Mouse (Mus musculus) G1E-ER4 (cell line): ENCODE measurements around the gene Gm13288. TPM values are rescaled to one million over a fixed set of nuclear protein-coding genes. Genes with fewer than 3 reads are reported as not detected.
"Not testable (repeated sequence)": the region's sequence is repeated elsewhere in the genome, so short reads cannot be mapped to it uniquely, and the experiment has no call there.

Experiments used
- GATA1 ChIP-seq: IDR thresholded peaks from one replicate; pipeline ENCODE4 v1.8.0; 2012; ENCODE audit warnings: low read length, inconsistent platforms
- polyA plus RNA-seq: library from polyadenylated mRNA; stranded (reverse); fragments of >175 nt; gene quantifications from 2 replicates; pipeline ENCODE4 v1.2.3, GENCODE M21; 2012

Gene Gm13288
- polyA plus RNA-seq = not detected in 2 replicates

DNA sequence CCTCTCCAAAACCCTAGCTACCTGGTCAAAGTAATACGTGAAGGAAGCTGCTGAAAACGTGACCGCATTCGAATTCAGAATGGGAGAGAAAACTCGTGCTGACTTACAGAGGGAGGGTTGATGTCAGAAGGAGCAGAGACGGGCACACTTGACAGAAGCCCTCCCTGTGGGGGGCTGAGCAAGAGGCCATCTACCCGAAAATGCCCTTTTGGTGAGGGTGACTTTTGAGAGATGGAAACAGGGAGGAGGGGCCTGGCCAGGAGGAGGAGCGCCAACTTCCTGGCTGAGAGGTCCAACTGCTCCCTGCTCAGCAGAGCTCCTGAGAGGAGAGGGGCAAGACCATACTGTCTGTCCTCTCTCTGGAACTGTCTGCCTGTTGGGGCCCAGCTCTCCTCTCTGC is at the start of gene Gm13288:
Gene Gm13288, plus strand, starts transcription at position 301 of the 400 bp plus-strand sequence.
- not testable (repeated sequence) for TF ChIP-seq GATA1

DNA sequence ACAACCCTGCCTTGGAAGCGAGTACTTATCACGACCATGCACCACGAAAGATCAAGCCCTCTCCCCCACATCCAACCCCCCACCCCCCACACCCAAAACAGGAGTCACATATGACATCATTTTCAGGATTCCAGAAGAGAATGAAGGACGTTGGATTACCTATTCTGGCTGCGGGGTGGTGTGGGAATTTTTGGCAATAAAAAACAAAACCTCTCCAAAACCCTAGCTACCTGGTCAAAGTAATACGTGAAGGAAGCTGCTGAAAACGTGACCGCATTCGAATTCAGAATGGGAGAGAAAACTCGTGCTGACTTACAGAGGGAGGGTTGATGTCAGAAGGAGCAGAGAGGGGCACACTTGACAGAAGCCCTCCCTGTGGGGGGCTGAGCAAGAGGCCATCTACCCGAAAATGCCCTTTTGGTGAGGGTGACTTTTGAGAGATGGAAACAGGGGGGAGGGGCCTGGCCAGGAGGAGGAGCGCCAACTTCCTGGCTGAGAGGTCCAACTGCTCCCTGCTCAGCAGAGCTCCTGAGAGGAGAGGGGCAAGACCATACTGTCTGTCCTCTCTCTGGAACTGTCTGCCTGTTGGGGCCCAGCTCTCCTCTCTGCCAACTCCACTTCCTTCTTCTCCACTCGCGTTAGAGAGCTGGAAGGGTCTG is 45.6 kb upstream of the Gm13288 start, which contains the start of gene Gm13283:
Gene Gm13283, plus strand, starts transcription at position 510 of the 659 bp plus-strand sequence.
- TF ChIP-seq GATA1 = not testable (repeated sequence)

DNA sequence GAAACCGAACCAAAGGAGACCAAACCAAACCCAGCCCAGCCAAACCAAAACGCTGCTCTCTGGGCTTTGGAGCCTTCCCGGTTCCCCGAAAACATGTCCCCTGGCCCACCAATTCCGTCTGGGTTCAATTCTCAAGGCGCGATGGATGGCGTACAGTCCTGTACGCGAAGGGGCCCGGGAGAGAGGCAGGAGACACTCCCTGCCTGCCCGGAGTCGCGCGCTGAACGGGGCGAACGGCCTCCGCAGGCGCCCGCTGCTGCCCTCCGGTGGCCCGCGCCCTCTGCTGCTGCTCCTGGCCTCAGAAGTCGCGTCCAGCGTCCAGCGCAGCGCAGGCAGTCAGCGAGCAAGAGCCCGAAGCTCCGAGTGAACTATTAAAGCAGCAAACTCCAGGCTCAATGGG is 31.8 kb upstream of the Gm13288 start, which contains the start of gene Gm13290:
Gene Gm13290, plus strand, starts transcription at position 301 of the 400 bp plus-strand sequence.
- TF ChIP-seq GATA1 = not testable (repeated sequence)

DNA sequence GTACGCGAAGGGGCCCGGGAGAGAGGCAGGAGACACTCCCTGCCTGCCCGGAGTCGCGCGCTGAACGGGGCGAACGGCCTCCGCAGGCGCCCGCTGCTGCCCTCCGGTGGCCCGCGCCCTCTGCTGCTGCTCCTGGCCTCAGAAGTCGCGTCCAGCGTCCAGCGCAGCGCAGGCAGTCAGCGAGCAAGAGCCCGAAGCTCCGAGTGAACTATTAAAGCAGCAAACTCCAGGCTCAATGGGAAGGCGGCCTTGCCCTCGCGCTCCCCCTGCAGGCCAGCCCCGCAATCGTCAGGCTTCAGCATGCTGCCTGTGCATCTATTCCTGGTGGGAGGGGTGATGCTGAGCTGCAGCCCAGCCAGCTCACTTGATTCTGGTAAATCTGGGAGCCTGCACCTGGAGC is 28.7 kb upstream of the Gm13288 start, which contains the start of gene Gm13289:
Gene Gm13289, plus strand, starts transcription at position 301 of the 400 bp plus-strand sequence.
- not testable (repeated sequence) for TF ChIP-seq GATA1

DNA sequence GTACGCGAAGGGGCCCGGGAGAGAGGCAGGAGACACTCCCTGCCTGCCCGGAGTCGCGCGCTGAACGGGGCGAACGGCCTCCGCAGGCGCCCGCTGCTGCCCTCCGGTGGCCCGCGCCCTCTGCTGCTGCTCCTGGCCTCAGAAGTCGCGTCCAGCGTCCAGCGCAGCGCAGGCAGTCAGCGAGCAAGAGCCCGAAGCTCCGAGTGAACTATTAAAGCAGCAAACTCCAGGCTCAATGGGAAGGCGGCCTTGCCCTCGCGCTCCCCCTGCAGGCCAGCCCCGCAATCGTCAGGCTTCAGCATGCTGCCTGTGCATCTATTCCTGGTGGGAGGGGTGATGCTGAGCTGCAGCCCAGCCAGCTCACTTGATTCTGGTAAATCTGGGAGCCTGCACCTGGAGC is 25.8 kb upstream of the Gm13288 start, which contains the start of gene Gm13272:
Gene Gm13272, plus strand, starts transcription at position 301 of the 400 bp plus-strand sequence.
- TF ChIP-seq GATA1 = not testable (repeated sequence)

DNA sequence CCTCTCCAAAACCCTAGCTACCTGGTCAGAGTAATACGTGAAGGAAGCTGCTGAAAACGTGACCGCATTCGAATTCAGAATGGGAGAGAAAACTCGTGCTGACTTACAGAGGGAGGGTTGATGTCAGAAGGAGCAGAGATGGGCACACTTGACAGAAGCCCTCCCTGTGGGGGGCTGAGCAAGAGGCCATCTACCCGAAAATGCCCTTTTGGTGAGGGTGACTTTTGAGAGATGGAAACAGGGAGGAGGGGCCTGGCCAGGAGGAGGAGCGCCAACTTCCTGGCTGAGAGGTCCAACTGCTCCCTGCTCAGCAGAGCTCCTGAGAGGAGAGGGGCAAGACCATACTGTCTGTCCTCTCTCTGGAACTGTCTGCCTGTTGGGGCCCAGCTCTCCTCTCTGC is 23.5 kb upstream of the Gm13288 start, which contains the start of gene Ifnz:
Gene Ifnz, plus strand, starts transcription at position 301 of the 400 bp plus-strand sequence.
- TF ChIP-seq GATA1 = not testable (repeated sequence)

DNA sequence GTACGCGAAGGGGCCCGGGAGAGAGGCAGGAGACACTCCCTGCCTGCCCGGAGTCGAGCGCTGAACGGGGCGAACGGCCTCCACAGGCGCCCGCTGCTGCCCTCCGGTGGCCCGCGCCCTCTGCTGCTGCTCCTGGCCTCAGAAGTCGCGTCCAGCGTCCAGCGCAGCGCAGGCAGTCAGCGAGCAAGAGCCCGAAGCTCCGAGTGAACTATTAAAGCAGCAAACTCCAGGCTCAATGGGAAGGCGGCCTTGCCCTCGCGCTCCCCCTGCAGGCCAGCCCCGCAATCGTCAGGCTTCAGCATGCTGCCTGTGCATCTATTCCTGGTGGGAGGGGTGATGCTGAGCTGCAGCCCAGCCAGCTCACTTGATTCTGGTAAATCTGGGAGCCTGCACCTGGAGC is 19.9 kb upstream of the Gm13288 start, which contains the start of gene Gm13276:
Gene Gm13276, plus strand, starts transcription at position 301 of the 400 bp plus-strand sequence.
- not testable (repeated sequence) for TF ChIP-seq GATA1

DNA sequence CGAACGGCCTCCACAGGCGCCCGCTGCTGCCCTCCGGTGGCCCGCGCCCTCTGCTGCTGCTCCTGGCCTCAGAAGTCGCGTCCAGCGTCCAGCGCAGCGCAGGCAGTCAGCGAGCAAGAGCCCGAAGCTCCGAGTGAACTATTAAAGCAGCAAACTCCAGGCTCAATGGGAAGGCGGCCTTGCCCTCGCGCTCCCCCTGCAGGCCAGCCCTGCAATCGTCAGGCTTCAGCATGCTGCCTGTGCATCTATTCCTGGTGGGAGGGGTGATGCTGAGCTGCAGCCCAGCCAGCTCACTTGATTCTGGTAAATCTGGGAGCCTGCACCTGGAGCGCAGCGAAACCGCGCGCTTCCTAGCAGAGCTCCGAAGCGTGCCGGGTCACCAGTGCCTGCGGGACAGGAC is 16.9 kb upstream of the Gm13288 start, which contains the start of gene Gm13277:
Gene Gm13277, plus strand, starts transcription at position 231 of the 400 bp plus-strand sequence.
- TF ChIP-seq GATA1 = not testable (repeated sequence)

DNA sequence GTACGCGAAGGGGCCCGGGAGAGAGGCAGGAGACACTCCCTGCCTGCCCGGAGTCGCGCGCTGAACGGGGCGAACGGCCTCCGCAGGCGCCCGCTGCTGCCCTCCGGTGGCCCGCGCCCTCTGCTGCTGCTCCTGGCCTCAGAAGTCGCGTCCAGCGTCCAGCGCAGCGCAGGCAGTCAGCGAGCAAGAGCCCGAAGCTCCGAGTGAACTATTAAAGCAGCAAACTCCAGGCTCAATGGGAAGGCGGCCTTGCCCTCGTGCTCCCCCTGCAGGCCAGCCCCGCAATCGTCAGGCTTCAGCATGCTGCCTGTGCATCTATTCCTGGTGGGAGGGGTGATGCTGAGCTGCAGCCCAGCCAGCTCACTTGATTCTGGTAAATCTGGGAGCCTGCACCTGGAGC is 14.1 kb upstream of the Gm13288 start, which contains the start of gene Gm13278:
Gene Gm13278, plus strand, starts transcription at position 301 of the 400 bp plus-strand sequence.
- not testable (repeated sequence) for TF ChIP-seq GATA1

DNA sequence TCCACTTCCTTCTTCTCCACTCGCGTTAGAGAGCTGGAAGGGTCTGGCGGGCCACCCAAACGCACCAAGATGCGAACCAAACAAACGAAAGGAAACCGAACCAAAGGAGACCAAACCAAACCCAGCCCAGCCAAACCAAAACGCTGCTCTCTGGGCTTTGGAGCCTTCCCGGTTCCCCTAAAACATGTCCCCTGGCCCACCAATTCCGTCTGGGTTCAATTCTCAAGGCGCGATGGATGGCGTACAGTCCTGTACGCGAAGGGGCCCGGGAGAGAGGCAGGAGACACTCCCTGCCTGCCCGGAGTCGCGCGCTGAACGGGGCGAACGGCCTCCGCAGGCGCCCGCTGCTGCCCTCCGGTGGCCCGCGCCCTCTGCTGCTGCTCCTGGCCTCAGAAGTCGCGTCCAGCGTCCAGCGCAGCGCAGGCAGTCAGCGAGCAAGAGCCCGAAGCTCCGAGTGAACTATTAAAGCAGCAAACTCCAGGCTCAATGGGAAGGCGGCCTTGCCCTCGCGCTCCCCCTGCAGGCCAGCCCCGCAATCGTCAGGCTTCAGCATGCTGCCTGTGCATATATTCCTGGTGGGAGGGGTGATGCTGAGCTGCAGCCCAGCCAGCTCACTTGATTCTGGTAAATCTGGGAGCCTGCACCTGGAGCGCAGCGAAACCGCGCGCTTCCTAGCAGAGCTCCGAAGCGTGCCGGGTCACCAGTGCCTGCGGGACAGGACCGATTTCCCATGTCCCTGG is 11.2 kb upstream of the Gm13288 start, which contains the start of gene Gm13275:
Gene Gm13275, plus strand, starts transcription at position 552 of the 740 bp plus-strand sequence.
- not testable (repeated sequence) for TF ChIP-seq GATA1

DNA sequence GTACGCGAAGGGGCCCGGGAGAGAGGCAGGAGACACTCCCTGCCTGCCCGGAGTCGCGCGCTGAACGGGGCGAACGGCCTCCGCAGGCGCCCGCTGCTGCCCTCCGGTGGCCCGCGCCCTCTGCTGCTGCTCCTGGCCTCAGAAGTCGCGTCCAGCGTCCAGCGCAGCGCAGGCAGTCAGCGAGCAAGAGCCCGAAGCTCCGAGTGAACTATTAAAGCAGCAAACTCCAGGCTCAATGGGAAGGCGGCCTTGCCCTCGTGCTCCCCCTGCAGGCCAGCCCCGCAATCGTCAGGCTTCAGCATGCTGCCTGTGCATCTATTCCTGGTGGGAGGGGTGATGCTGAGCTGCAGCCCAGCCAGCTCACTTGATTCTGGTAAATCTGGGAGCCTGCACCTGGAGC is 8.2 kb upstream of the Gm13288 start, which contains the start of gene Gm13279:
Gene Gm13279, plus strand, starts transcription at position 301 of the 400 bp plus-strand sequence.
- not testable (repeated sequence) for TF ChIP-seq GATA1

DNA sequence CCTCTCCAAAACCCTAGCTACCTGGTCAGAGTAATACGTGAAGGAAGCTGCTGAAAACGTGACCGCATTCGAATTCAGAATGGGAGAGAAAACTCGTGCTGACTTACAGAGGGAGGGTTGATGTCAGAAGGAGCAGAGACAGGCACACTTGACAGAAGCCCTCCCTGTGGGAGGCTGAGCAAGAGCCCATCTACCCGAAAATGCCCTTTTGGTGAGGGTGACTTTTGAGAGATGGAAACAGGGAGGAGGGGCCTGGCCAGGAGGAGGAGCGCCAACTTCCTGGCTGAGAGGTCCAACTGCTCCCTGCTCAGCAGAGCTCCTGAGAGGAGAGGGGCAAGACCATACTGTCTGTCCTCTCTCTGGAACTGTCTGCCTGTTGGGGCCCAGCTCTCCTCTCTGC is 6.0 kb upstream of the Gm13288 start, which contains the start of gene Gm13285:
Gene Gm13285, plus strand, starts transcription at position 301 of the 400 bp plus-strand sequence.
- TF ChIP-seq GATA1 = not testable (repeated sequence)

DNA sequence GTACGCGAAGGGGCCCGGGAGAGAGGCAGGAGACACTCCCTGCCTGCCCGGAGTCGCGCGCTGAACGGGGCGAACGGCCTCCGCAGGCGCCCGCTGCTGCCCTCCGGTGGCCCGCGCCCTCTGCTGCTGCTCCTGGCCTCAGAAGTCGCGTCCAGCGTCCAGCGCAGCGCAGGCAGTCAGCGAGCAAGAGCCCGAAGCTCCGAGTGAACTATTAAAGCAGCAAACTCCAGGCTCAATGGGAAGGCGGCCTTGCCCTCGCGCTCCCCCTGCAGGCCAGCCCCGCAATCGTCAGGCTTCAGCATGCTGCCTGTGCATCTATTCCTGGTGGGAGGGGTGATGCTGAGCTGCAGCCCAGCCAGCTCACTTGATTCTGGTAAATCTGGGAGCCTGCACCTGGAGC is 2.4 kb upstream of the Gm13288 start, which contains the start of gene Gm13287:
Gene Gm13287, plus strand, starts transcription at position 301 of the 400 bp plus-strand sequence.
- not testable (repeated sequence) for TF ChIP-seq GATA1

DNA sequence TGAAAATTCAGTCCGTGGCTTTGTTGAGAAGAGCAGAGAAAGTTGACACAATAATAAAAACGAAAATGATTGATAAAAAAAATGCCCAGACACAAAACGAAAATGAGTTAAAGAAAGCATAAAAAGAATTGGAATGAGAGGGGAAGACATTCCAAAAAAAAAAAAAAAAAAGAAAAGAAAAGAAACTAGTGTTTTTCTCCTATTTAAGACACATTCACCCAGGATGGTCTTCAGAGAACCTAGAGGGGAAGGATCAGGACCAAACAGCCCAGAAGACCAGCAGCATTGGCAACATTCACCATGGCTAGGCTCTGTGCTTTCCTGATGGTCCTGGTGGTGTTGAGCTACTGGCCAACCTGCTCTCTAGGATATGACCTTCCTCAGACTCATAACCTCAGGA is 10.6 kb downstream of the Gm13288 start, which contains the start of gene Ifna7:
Gene Ifna7, plus strand, starts transcription at position 301 of the 400 bp plus-strand sequence.
- no peak for TF ChIP-seq GATA1

DNA sequence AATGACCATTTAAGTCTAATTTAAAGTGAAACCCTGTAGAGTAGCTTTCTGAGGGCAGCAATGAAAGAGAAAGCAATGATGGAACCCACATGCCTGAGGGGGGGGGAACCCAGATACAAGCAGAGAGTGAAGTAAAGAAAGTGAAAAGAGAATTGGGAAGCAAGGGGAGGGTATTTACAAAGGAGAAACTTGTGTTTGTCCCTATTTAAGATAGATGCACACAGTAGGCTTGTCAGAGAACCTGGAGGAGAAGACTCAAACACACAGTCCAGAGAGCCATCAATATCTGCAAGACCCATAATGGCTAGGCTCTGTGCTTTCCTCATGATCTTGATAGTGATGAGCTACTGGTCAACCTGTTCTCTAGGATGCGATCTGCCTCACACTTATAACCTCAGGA is 14.3 kb downstream of the Gm13288 start, which contains the start of gene Ifna11:
Gene Ifna11, plus strand, starts transcription at position 301 of the 400 bp plus-strand sequence.
- TF ChIP-seq GATA1 = no peak
